Mouse (Mus musculus) lung, adult 2 months (tissue): ENCODE data around the gene Gss. TPM values are rescaled to one million over a fixed set of nuclear protein-coding genes. Genes with fewer than 3 reads are reported as not detected.
"Not testable (repeated sequence)": the region's sequence is repeated elsewhere in the genome, so short reads cannot be mapped to it uniquely, and the experiment has no call there.

Source experiments
- DNase-seq: peaks from one replicate; pipeline ENCODE4 v3.0.0; 2022
- H3K4me1 ChIP-seq: fragments of 200-500 bp; 2 replicates; pipeline ENCODE4 v1.6.1; 2011; ENCODE audit warnings: low read length; ENCODE audit not compliant: control insufficient read depth, insufficient read depth
- H3K4me3 ChIP-seq: fragments of 200-500 bp; replicated peaks from 2 replicates; pipeline ENCODE3; 2011; ENCODE audit warnings: low read depth, mild to moderate bottlenecking, control low read depth, low read length; ENCODE audit errors: extremely low read depth
- CTCF ChIP-seq: fragments of 200-500 bp; IDR thresholded peaks from 2 replicates; pipeline ENCODE4 v1.5.1; 2011; ENCODE audit warnings: mild to moderate bottlenecking, low read length, control low read depth; ENCODE audit not compliant: insufficient read depth
- POLR2A ChIP-seq: fragments of 200-500 bp; IDR thresholded peaks from 2 replicates; pipeline ENCODE4 v1.6.1; 2011; ENCODE audit warnings: low read depth, mild to moderate bottlenecking, control low read depth, low read length, borderline replicate concordance; ENCODE audit errors: extremely low read depth
- WGBS: fragments of 180-500 bp; shearing (Covaris S2); methylation state at CpG from one replicate; pipeline ENCODE4 v1.1.7; 2018; 5-methylcytosine and 5-hydroxymethylcytosine counted together
- polyA plus RNA-seq: library from polyadenylated mRNA; depleted of rRNA; stranded (reverse); fragments of >200 nt; gene quantifications from 2 replicates; pipeline ENCODE4 v1.2.3, GENCODE M21; 2012

Gene Gss
- polyA plus RNA-seq, 1 experiment: 35.4 TPM

DNA sequence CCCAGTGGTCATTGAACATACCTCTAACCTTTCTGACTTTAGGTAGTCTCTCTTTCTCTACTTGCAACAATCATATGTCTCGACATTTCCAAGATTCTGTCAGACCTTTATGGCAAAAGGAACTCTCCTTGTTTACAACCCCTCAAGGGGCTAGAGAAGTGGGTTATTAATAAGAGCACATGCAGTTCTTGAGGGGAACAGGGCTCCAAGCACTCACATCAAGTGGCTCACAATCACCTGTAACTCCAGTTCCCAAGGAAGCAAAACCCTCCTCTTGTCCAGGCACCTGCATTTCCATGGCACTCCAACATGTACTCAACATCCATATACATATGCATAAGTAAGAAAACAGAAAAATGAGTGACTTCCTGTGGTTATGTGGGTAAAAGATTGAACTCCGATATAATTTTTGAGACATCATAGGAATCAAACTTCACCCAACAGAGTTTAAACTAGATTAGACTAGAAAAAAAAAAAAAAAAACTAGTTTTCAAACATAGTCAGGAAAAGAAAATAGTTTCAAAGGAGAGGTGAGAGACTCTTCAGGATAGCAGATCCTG is 38.1 kb downstream of the Gss start:
- Histone ChIP-seq H3K4me1 (no peaks in the 10 kb centered on the region), H3K4me3 (no peak overlapping the region)
- no peak for DNase-seq
- TF ChIP-seq CTCF (no peak), POLR2A (no peak)
- 58% methylated on average over 2 of the region's 2 CpGs for WGBS

DNA sequence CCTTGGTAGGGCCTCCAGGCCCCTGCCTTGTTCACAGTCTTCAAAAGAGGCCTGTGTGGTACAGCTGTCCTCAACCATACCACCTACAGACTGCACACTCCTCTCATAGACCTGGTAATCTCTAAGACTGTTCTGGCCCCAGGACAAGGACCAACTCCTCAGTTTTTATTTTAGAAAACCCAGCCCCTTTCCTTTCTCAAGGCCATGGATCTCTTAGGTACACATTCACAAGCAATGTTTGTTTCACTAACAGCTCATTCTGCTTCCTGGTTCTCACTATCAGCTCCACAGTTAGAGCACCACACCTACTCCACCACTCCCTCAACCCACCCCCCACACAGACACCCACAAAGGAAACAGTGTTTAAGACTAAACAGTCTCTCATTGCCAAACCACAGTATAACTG is 39.7 kb downstream of the Gss start:
- Histone ChIP-seq H3K4me3 (no peak overlapping the region), H3K4me1 (no peaks in the 10 kb centered on the region)
- no peak for DNase-seq
- TF ChIP-seq POLR2A (no peak), CTCF (no peak)

DNA sequence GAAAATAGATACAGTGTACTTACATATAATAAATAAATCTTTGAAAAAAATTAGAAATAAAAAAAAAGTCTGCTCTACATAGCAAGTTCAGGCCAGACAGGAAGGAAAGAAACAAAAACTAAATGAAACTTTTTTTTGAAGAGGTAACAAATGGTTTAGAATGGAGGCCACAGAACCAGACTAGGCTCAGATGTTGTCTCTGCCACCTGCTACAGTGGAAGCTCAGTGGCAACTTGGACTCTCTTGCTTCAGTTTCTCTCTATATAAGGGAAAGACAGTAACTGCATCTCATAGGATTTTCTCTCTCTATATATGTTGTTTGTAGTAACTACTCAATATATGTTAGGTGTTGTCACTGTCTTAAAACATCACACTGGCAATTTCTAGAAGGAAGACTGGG is 40.3 kb downstream of the Gss start:
- TF ChIP-seq CTCF (no peak), POLR2A (no peak)
- DNase-seq: no peak
- no peaks in the 10 kb centered on the region for H3K4me1 ChIP-seq
- H3K4me3 ChIP-seq: no peak overlapping the region

DNA sequence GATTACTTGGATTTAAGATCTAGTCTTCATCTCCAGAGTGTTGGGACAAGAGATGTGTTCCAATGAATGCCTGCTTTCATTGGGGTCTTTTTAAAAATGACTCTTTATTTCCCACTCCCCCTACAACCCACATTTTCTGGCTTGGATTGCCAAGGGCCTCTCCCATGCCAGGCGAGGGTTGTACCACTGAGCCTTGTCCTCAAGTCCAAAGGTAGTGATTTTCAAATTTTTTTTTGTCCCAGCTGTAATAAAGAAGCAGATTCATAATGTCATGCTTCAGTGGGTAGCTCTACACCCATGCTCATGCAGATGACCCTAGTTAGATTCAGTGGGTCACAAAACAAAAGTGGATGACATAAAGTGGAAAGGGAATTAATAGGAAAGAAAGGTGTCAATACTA is 45.7 kb downstream of the Gss start:
- Histone ChIP-seq H3K4me1 (no peaks in the 10 kb centered on the region), H3K4me3 (no peak overlapping the region)
- 83% methylated on average over 1 of the region's 1 CpGs for WGBS
- TF ChIP-seq POLR2A (no peak), CTCF (no peak)
- no peak for DNase-seq

DNA sequence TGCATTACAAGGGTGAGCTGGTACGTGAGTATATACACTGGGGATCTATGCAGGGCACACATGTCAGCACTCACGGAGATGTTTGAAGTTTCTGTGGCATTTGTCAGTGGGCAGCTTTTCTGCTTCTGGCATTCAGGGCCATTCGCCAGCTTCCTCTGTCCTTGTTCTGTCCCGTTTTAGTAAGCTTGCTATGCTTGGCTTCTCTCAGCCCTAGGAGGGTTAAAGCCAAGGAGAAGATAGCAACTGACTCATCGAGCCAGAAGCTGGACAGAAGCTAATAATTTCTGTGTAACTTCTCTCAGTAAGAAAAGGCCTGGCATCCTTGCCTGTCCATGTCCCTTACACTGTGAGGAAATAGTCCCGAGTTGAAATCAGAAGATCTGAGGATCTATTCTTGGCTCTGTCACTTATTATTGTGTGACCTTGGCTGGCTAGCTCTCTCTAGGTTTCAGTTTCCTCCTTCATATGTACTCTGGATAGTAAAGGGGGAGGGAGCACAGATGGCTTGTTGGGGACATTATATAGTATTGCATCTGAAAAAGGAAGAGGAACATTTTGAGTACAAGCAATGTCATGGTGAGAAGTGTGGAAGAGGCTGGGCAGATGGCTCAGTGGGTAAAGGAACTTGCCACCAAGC is 51.7 kb downstream of the Gss start:
- no peak overlapping the region for H3K4me3 ChIP-seq
- no peaks in the 10 kb centered on the region for H3K4me1 ChIP-seq
- TF ChIP-seq POLR2A (no peak), CTCF (no peak)
- WGBS: 30% methylated on average over 6 of the region's 6 CpGs
- no peak for DNase-seq

DNA sequence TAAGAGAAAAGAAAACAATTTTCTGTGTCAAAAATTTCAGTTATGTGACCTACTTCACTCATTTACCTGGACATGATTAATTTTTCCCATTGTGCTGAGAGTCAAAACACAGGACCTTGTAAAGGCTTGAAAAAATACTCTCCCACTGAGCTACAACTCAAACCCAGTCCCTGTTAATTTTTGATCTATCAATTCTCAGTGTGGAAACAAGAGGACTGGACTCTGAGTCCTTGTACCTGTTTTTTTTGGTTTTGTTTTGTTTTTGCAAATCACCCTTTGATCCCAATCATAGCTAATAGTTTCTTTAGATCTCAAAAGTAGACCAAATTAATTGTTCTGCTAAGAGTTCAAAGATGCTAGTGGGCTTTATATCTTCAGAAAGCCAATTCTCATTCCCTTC is 52.9 kb downstream of the Gss start:
- Histone ChIP-seq H3K4me1 (no peaks in the 10 kb centered on the region), H3K4me3 (no peak overlapping the region)
- no peak for DNase-seq
- no peak for TF ChIP-seq POLR2A
- TF ChIP-seq CTCF: no peak

DNA sequence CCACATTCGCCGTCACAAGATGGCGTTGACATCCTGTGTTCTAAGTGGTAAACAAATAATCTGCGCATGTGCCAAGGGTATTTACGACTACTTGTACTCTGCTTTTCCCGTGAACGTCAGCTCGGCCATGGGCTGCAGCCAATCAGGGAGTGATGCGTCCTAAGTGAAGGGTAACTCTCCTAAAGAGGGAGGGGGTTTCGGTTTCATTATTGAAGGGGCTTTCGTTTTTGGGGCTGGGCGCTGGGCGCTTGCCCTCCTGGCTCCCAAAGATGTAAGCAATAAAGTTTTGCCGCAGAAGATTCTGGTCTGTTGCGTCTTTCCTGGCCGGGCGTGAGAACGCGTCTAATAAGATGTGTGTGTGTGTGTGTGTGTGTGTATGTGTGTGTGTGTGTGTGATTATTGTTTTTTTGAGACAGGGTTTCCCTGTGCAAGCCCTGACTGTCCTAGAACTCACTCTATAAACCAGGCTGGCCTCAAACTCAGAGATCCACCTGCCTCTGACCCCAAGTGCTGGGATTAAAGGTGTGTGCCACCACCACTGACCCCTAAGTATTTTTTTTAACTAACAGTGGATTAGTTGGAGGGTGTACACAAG is 54.0 kb downstream of the Gss start:
- H3K4me3 ChIP-seq: peak overlapping the region; percentile 38
- not testable (repeated sequence) for DNase-seq, H3K4me1 ChIP-seq
- 80% methylated on average over 17 of the region's 19 CpGs for WGBS

DNA sequence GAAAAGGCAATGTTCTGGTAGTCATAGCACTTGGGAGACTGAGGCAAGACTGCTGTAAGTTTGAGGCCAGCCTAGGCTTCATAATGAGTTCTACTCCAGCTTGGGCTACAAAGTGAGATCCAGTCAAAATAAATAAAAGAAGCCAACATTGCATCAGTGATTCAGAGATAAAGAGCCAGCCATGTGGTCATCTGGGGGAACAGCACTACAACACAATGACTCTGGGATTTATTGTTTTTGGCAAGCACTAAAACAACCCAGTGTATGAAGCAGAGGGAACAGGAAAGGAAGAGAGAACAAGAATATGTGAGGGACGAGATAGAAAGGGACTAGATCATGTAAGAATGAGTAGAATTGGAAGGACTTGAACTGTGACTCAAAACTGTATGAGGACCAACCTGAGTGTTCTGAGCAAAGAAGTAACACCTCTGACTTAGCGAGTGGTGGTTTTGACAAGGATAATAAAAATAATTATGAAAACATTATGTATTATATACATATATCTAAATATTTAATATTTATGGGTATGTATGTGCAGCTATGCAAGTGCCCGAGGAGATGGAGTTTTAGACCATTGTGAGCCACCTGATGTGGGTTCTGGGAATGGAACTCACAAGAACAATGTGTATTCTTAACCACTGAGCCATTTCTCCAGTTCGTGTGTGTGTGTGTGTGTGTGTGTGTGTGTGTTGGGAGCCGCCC is 54.7 kb downstream of the Gss start:
- no peaks in the 10 kb centered on the region for H3K4me1 ChIP-seq
- no peak for DNase-seq
- TF ChIP-seq CTCF (no peak), POLR2A (no peak)
- H3K4me3 ChIP-seq: no peak overlapping the region
- WGBS: 63% methylated on average over 5 of the region's 5 CpGs

DNA sequence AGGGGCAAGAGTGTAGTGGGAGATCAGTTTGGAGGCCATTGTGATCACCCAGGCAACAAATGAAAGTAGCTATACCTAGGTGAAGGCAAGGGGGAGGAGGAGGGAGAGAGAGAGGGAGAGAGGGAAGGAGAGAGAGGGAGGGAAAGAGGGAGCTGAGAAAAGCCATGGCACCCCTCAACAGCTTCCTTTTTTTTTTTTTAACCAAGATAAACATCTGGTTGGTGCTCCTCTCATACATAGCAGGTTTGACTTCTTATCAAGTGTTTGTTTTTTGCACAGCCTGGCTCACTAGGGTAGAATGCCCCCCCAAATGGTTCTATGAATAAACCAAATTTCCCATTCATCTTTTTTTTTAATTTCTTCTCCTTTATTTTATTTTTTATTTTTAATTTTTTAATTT is 56.3 kb downstream of the Gss start:
- Histone ChIP-seq H3K4me1 (no peaks in the 10 kb centered on the region), H3K4me3 (no peak overlapping the region)
- no peak for TF ChIP-seq CTCF
- TF ChIP-seq POLR2A: no peak
- DNase-seq: no peak

DNA sequence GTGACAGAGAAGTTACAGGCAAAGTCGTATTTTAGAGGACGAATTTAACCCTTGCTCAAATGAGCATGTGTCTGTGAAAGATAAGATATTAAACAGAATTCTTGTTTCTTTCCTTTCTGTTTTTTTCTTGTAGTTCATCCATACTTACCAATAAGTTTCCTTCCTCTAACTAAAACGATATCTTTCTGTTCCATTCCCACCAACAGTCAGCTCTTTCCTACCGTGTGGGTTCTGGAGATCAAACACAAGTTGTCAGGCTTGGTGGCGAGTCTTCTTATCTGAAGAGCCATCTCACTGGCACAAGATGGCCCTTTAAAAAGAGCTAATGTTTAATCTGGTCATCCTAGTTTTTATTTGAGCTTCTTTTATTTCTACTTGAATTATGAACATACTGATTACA is 65.2 kb downstream of the Gss start:
- DNase-seq: no peak
- Histone ChIP-seq H3K4me1 (no peaks in the 10 kb centered on the region), H3K4me3 (no peak overlapping the region)
- 57% methylated on average over 5 of the region's 5 CpGs for WGBS
- no peak for TF ChIP-seq POLR2A
- no peak for TF ChIP-seq CTCF
